Mouse (Mus musculus): ENCODE data around the gene Ppp1r35.

Gene Ppp1r35

DNA sequence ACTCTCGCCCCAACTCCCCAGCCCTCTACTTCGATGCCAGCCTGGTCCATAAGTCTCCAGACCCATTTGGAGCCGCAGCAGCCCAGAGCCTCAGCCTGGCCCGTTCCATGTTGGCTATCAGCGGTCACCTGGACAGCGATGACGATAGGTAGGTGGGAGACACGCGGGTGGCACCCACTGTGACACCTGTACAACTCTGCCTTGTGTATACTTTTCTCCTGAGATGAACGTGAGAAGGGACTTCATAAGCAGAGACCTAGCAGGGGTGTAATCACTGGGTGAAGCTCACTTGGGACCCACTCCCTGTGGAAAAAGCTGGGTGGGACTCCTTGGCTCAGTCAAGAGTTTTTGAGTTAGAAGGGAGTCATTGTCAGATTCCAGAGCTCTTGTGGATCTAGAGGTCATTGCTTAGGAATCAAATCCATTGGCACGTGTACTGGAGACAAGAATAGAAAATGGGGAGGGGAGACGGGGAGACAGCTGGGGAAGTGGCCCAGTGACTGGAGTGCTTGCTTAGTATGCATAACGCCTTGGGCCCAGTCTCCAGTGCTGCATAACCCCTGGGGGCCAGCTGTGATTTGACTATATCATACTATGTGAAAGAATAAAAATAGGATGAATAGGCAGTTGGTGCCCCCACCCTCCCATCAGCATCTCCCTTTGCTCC is 27.3 kb upstream of the Ppp1r35 start:
- no peak for DNase-seq (ENCODE audit: low spot score)

DNA sequence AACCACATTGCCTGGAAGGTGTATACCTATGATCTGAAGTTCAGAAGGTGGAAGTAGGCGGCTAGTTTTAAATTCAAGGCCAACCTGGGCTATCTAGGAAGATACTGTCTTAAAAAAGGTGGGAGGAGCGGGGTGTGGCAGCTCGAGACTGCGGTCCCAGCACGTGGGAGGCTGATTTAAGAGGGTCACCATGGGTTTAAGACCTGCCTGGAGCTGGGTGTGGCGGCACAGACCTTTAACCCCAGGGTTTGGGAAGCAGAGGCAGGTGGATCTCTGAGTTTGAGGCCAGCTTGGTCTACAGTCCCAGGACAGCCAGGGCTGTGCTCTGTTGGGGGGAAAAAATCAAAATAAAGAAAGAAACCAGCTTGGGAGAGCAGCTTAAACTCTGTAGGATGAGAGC is 26.7 kb upstream of the Ppp1r35 start:
- DNase-seq (ENCODE audit: low spot score) = no peak

DNA sequence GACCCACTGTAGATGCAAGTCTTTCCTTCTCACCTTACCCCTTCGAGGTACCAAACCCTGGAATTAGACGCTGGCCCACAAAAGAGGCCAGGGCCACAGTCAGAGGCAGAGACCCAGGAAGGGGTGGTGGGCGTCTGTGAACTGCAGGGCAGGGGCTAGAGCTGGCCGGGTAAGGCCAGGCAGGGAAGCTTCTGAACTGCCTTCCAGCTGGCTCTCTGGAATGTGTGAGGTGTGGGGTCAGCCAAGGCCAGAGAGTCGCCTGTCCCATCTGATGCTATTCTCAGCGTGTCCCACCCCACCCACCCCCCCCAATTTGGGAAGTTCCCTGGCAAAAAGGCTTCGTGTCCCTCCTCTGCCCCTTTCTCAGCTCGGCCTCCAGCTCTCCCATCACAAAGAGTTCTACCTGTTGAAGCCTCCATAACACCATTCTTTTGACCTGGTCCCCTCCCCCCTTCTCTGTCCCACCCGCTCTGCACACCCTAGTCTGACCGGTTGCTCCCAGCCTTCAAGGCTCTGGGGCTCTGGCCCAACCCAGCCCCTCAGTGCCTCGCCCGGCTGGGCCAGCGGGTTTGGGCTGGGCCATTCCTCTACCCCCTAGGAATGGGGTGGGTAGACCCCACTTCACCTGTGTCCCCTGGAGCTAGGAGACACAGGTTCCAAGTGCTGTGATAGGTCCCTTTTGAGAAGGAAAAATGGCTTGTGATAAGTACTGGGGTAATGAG is 25.4 kb upstream of the Ppp1r35 start:
- DNase-seq (ENCODE audit: low spot score) = no peak

DNA sequence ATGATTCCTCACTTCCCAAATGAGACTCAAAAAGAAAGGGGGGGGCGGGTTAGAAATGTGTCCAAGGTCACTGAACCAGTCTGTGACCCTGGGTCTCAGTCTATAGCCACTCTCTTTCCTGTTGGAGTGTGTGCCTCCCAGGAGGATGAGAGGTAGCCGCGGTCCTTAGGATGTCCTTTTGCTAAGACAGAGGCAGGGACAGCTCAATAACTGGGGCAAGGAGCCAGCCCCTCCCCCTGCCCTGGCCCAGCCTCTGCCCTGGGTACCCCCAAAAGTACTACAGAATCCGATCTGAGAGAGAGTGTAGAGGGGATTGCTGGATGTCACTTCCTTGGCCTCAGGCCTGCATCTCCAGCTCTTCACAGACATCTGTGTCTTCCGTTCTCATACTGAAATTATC is 23.2 kb upstream of the Ppp1r35 start:
- DNase-seq (ENCODE audit: low spot score) = no peak

DNA sequence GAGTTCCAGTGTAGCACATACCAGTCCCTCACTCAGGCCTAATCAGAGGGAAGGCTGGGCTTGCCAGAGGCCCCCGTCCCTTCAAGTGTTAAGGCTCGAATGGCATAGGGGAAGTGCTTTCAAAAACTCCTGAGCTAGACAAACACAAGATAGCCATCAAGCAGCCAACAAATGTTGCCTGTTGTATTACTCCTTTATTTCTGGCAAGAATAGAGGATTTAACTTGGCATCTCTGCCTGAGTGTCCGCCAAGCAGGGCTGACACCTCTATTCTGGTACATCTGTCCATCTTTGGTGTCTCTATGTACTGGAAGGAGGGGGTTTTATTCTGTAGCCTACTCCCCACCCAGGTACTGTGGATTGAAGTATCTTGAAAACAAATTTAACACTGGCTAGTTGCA is 22.5 kb upstream of the Ppp1r35 start:
- DNase-seq (ENCODE audit: low spot score) = no peak

DNA sequence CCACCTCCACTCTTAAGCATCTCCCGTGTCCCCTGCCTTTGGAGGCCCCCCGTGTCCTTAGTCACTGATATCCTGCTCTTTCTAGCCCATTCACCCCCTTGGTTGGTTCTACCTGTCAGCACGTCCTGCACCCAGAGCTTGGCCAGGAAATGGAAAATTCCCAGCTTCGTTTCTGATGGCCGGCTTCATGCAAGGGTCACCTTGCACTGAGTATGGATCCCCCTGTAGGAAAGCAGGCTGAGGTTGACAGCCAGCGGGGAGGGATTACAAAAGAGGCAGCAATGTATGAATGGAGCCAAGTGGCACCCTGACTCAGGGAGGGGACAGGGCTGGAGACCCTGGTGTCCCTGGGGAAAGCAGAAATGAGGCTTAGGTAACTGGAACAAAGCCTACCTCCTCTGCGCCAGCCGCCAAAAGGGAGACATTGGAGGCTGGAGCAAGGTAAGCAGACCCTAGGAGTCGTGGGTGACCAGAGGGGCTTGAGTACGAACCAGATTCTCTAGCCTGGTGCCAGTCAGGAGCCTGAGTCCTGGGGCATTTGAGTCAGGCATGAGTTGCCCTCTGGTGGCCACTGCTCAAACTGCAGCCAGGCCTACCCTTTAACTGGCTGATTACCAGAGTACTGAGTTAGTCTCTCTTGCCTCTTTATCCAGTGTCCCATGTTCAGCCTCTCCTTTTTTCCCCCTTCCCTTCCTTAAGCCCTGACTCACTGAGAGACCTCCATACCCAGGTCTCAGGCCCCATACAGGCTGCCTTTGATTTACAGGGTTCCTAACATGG is 21.6 kb upstream of the Ppp1r35 start:
- peak; percentile 53 for DNase-seq (ENCODE audit: low spot score)

DNA sequence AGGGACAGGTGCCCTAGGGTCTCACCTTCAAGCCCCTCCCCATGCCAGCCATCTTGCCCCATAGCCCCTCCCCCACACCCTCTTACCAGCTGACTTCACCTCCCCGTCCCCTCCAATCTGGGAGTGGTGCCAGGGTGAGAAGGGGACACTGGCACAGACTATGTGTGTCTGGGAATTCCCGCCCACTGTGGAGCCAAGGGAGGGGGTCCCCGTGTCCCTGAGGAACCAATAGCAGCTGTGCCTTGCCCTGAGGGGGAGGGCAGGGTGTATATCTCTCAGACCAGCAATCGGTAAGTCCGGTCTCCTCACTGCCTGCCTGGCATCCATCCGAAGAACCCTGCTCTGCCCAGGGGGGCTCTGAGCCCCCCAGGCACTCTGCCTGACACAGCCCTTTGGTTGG is 20.8 kb upstream of the Ppp1r35 start:
- no peak for DNase-seq (ENCODE audit: low spot score)

DNA sequence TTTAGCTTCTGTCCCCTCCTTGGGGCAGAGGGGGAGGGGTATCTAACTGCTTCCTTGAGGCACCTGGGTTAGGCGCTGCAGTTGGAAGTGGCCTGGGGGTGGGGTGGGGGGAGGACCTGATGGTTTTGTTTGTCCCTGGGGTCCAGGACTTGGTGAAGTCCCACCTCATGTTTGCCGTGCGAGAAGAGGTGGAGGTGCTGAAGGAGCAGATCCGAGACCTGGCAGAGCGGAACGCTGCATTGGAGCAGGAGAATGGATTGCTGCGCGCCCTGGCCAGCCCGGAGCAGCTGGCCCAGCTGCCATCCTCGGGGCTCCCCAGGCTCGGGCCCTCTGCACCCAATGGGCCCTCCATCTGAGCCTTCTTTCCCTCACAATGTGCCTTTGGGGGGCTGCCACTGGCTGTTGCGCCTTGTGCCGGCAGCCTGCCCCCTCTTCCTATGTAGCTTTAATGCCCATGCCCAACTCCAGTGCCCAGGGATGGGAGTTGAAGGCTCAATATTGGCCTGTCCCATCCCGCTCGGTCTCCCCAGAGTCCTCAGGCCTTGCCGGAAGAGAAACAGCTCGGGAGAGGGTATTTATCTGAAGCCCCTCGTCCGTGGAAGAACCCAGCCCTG is 19.6 kb upstream of the Ppp1r35 start:
- no peak for DNase-seq (ENCODE audit: low spot score)

DNA sequence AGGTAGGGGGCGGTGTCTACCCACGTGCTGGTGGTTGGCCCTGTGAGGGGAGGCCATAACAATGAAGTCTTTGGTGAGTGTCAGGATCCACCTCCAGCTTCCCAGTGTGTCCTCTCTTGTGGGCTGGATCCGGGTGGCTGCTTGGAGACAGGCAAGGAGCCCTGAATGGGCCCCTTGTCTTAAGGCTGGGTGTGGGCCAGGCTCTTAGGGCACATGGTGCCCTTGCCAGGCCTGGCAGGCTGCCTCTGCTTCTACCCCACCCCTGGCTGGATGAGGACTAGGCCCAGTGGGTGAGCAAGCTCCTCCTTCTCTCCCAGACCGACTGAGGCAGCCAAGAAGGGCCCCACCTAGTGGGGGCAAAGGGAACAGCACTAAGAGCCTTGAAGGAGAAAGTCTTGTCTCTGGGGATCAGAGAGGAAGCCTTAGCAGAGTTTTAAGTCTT is 18.7 kb upstream of the Ppp1r35 start:
- DNase-seq (ENCODE audit: low spot score) = peak; percentile 46

DNA sequence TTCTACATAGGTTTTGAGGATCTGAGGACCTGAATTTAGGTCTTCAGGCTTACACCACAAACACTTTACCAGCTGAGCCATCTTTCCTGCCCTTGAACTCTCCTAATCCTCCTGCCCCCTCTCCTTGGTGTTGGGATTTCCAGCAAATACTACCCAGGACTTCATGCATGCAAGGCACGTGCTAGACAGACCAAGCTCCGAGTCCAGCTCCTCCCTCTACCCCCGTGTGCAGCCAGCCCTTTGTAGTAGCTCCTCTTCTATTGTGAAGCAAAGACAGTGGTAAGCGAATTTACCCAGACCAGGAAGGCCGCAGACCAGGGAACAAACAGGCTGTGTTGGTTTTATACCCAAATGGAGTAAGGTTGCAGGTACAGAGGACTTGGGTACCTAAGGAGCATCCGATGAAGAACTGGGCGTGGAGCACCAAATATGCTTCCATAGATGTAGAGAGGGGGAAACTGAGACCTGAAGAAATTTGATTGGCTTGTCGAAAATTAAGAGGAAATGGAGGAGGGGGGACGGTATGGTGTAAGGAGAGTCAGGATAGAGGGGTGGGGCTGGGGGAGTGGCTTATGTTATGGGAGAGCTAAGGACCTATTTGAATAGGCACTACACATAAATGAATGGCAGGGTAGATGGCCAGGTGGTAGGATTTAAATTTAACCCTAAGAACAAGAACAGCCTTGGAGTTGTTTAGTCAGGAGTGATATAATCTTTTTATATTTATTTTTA is 13.9 kb upstream of the Ppp1r35 start:
- DNase-seq (ENCODE audit: low spot score) = no peak

DNA sequence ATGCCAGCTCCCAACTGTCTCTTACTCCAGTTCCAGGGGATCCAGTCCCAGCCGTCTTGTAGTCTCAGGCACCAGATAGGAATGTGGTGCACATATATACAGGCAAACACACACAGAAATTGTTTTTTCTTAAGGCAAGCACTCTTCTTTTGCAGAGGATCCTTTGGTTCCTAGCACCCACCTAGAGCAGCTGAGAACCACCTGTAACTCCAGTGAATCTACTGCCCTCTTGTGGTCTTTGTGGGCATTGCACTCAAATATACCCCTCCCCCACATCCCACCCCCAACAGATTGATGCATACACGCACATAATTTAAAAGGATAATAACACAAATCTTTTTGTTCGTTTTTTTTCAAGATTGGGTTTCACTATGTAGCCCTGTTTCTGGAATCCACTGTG is 12.4 kb upstream of the Ppp1r35 start:
- no peak for DNase-seq (ENCODE audit: low spot score)

DNA sequence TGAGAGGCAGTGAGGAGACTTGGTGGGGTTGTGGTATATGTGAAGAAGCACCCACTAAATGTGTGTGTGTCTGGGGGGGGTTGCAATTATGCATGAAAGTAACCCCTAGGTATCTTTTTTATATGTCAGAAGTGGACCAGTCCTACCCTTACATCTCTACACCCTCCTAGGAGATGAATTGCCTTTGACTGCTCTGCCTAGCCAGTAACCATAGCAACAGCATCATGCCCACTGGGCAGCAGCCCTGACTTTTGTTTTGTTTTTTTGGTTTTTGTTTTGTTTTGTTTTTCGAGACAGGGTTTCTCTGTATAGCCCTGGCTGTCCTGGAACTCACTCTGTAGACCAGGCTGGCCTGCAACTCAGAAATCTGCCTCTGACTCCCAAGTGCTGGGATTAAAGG is 10.2 kb upstream of the Ppp1r35 start:
- DNase-seq (ENCODE audit: low spot score) = no peak

DNA sequence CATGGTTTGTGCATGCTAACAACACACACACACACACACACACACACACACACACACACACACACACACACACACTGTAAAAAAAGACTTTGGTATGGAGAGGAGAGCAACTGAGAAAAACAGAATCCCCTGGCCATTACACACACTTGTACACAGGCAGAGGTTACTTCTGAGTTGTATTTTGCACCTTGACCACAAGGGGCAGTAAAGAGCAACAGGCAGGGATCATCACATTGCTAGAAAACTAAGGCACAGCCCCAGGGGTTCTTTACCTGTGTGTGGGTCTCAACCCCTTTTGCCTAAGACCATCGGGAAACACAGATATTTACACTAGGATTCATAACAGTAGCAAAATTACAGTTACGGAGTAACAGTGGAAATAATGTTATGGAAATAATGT is 7.9 kb upstream of the Ppp1r35 start:
- peak; percentile 42 for DNase-seq (ENCODE audit: low spot score)

DNA sequence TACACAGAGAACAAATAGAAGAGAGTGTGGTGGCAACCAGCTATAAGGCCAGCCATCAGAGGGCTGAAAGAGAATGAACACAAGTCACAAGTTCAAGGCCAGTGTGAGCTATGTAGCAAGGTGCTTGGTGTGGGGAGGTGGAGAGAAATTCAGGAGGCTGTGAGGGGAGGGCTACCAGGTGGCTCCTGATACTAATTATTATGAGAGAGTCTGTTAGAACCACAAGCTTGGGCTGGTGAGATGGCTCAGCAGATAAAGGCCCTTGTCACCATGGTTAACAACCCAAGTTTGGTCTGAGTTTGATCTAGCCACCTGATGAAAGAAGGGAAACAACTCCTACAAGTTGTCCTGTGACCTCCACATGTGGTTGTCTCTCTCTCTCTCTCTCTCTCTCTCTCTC is 5.9 kb upstream of the Ppp1r35 start:
- no peak for DNase-seq (ENCODE audit: low spot score)

DNA sequence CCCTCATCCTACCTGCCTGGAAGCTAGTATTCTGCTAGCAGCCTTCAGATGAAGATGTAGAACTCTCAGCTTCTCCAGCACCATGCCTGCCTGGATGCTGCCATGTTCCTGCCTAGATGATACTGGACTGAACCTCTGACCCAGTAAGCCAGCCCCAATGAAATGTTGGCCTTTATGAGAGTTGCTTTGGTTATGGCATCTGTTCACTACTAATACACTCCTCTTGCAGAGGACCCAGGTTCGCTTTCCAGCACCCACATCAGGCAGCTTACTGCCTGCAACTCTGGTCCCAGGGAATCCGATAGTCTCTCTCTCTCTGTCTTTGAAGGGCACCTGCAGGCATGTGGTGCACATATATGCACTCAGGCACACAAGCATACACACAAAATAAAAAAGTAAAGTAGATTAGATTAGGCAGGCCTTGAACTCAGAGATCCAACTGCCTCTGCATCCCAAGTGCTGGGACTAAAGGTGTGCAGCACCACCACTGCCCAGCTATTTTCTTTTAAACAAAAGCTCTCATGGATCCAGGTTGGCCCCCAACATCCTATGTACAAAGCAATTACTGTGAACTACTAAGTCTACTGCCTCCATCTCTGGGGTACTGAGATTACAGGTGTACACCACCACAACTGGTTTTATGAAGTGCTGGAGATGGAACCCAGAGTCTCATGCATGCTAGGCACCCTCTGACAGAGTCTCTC is 2.9 kb upstream of the Ppp1r35 start:
- no peak for DNase-seq (ENCODE audit: low spot score)

DNA sequence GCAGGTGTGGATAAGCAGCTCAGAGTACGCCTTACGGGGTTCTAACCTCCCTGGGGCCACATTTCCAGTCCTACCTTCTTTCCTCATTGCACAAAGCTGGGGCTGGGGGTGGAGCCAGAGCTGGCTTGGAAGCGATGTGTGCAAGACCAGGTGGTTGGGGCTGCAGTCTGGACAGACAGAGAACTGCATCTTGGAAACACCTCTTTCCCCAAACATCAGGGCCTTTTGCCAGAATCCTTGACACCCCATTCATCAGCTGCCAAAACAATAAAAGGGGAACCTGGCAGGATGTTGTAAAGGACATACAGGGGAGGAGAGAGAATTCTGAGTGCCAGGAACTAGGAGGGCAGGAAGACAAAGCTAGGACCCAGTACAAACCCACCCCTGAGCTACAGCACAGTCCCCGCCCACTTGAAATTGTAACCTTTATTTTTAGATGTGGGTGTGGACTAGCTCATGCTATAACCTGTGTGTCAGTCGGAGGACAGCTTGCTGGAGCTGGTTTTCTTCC is 2.2 kb upstream of the Ppp1r35 start:
- no peak for DNase-seq (ENCODE audit: low spot score)

DNA sequence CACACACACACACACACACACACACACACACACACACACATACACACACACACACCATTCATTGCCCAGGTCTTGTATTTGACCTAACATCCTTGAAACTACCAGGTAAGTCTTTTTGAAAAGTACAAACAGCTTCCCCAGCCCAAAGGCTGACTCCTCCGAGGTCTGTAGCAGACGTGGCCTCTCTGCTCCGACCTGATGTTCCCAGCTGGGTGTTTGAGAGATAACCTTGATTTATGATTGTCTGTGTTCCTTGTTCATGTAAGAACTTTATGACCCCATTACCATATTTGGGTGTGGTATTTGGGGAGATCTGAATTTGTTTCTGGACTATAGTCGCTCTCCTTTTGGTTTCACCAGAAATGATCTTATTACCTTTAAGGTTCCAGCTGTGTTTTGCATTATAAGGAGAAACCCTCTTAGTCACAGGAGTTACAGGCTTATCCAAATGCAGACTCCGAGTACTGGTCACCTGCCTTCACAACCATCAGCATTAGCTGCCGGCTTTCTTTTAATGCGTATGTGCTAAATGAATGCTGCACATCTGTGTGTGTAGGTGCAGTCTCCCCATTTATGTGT is 1.3 kb upstream of the Ppp1r35 start:
- DNase-seq (ENCODE audit: low spot score) = no peak

DNA sequence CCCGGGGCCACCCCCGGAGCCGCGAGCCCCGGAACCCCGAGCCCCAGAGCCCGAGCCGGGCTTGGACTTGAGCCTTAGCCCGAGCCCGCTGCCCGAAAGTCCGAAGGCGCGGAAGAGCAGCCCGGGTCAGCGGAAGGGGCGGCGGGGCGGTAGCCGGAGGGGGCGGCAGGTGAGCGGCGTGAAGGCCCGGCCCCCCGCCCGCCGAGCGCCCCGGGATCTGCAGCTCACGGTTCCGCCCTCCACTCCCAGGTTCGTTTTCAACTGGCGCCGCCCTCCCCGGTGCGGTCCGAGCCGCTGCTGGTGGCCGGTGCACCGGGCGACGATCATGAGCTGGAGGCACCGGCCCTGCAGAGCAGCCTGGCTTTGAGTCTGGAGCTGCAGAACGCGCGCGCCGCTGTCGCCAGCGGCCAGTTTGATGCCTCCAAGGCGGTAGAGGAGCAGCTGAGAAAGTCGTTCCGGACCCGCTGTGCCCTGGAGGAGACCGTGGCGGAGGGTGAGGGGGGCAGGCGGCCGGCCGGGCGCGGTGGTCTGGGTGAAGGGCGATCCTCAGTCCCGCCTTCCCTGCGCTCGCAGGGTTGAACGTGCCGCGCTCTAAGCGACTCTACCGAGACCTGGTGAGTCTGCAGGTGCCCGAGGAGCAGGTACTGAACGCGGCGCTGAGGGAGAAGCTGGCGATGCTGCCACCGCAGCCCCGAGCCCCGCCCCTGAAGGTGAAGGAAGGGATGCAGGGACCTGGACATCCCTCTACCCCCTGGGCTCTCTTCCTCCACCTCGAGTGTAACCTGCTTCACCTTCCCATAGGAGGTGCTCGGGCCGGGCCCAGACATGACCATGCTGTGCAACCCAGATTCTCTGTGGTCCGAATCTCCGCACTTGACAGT is 644 bp downstream of the Ppp1r35 start:
- no peak for DNase-seq (ENCODE audit: low spot score)

DNA sequence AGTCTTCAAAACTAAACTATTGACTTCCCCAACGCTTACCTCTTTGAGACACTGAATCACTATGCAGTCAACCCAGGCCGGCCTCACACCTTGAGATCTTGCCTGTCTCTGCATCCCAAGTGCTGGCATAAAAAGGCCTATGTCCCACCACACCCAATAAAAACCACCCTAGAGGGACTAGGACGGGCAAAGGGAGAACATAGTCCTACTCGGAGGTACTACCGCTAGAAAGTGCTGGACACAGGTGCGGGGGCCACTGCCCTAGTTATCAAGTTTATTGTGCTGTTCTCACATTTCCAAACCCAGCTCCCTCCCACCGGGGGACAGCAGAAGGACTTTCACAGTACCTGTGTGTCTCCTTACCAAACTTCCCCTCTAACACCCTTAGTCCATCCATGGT is 3.0 kb downstream of the Ppp1r35 start:
- no peak for DNase-seq (ENCODE audit: low spot score)
